Mouse (Mus musculus) sigmoid colon, adult 10 weeks (tissue): ENCODE data around the gene Zdhhc14. TPM values are rescaled to one million over a fixed set of nuclear protein-coding genes. Genes with fewer than 3 reads are reported as not detected.

ENCODE experiments used
- polyA plus RNA-seq: library from polyadenylated mRNA; stranded (reverse); fragments of 350-450 nt; fragmentation: Illumina TruSeq; extraction: RNeasy Lipid Tissue Mini Kit (QIAGEN cat#74804); gene quantifications from one replicate; pipeline ENCODE4 v1.2.3, GENCODE M21; 2014; ENCODE audit warnings: low read depth, low replicate concordance

The Zdhhc14 gene
- 3.7 TPM for polyA plus RNA-seq

DNA sequence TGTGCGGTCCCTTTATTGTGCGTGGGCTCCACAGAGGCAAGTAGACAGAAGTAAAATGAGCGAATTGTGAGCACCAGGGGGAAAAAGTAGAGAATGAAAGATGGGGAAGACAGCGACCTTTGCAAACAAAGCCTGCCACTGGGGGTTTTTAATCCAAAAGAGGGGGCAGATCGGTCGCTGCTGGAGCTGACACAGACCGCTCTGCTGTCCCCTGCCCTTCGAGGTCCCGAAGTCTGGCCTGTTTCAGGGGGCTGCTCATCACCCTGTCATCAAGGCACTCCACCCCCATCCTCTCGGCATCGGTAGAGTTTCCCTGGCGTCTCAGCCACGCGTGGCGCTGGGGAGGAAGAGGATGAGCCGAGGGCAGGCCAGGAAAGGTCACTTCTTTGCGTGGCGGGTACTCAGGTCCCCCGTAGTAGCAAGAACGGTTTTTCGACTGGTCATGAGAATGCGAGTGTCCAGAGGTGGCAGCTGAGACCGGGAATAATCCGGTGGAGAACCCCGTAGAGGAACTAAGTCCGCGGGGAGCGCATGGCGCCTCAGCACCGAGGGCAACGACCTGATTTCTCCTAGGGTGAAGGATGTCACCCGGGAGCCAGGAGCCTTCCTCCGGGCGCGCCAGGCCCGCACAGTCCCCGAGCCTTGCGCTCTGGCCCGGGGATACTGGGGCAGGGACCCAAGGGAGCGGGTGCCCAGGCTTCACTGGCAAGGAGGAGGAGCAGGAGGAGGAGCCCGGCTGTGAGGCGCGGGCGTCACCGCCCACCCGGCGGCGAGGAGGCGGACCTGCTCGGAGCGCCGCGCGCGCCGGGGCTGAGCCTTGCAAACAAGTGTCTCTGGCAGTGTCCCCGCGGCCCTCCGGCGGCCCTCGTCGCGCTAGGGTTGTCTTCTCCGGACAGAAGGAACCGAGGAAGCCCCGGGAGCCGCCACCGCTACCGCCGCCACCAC lies at the start of gene Zdhhc14:
Zdhhc14 (plus strand) TSS at position 757 of the 945 bp plus-strand sequence.

Other genes starting within 250 kb of the Zdhhc14 start
- gene Ldhal6b, start 73.8 kb upstream of the Zdhhc14 start, polyA plus RNA-seq: 0.50 TPM
- gene Tmem242, start 52.3 kb upstream of the Zdhhc14 start, polyA plus RNA-seq: 15.5 TPM